Mouse (Mus musculus): ENCODE data around the gene Wbp1l.

DNA sequence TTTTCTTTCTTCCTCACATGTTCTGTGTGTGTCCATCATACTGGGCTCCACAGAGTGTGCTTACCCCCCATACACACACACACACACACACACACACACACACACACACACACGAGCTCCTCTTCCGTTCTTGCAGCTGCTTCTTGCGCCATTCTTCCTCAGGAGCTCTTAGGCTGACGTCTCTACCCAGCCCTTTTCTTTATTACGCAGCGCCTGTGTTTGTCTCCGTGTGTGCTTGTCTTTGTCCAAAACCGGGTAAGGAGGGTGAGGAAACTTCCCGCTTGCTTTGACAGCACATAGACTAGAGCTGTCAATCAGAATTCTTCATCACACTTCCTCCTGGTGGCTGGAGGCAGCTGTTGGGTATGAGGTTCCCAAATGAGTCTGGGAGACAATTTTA, 19.4 kb downstream of the Wbp1l start:
- TF ChIP-seq CTCF (IDR thresholded peaks at IDR 0.05; ENCODE audit: borderline replicate concordance, extremely low read depth, insufficient read depth, insufficient read length), result no peak
- TF ChIP-seq POLR2A (IDR thresholded peaks at IDR 0.05; ENCODE audit: borderline replicate concordance, extremely low read depth, insufficient read depth, insufficient read length, poor library complexity, severe bottlenecking), result no peak
